Mouse (Mus musculus) limb, embryonic 14.5 days (tissue): Measurements from ENCODE around the gene Epha4. TPM values are rescaled to one million over a fixed set of nuclear protein-coding genes. Genes with fewer than 3 reads are reported as not detected.

Experiments used
- ATAC-seq: fragments of 200-750 bp; cut with Nextera tagmentation; 2 replicates; pipeline ENCODE4 v1.8.0; 2017; ENCODE audit warnings: low read depth, moderate number of reproducible peaks, moderate TSS enrichment; ENCODE audit not compliant: low FRiP score
- DNase-seq: peaks from one replicate; pipeline ENCODE4 v3.0.0-alpha.2; 2015; ENCODE audit warnings: low spot score
- H3K27ac ChIP-seq: fragments of 300-500 bp; sonication (generic); replicated peaks from 2 replicates; pipeline ENCODE4 v1.5.1; 2014; ENCODE audit warnings: low read depth, mild to moderate bottlenecking, low read length, moderate library complexity, mixed read lengths
- H3K27me3 ChIP-seq: fragments of 300-500 bp; sonication (generic); 2 replicates; pipeline ENCODE4 v1.6.1; 2014; ENCODE audit warnings: low read length, mixed read lengths; ENCODE audit not compliant: control insufficient read depth, insufficient read depth
- H3K36me3 ChIP-seq: fragments of 300-500 bp; sonication (generic); 2 replicates; pipeline ENCODE4 v1.6.1; 2014; ENCODE audit warnings: mild to moderate bottlenecking, low read length, moderate library complexity, mixed read lengths; ENCODE audit not compliant: control insufficient read depth, insufficient read depth
- H3K4me1 ChIP-seq: fragments of 300-500 bp; sonication (generic); 2 replicates; pipeline ENCODE4 v1.6.1; 2014; ENCODE audit warnings: antibody characterized with exemption, low read length, mixed read lengths; ENCODE audit not compliant: control insufficient read depth, insufficient read depth
- H3K4me2 ChIP-seq: fragments of 300-500 bp; sonication (generic); replicated peaks from 2 replicates; pipeline ENCODE4 v1.6.1; 2014; ENCODE audit warnings: low read depth, mild to moderate bottlenecking, low read length, moderate library complexity; ENCODE audit not compliant: severe bottlenecking
- H3K4me3 ChIP-seq: fragments of 300-500 bp; sonication (generic); replicated peaks from 2 replicates; pipeline ENCODE4 v1.5.1; 2014; ENCODE audit warnings: low read length
- H3K9ac ChIP-seq: fragments of 300-500 bp; sonication (generic); 2 replicates; pipeline ENCODE4 v1.6.1; 2014; ENCODE audit warnings: mild to moderate bottlenecking, low read depth, low read length, moderate library complexity; ENCODE audit not compliant: severe bottlenecking
- H3K9me3 ChIP-seq: fragments of 300-500 bp; sonication (generic); 2 replicates; pipeline ENCODE4 v1.6.1; 2016; ENCODE audit warnings: low read length; ENCODE audit not compliant: control insufficient read depth
- POLR2A ChIP-seq: fragments of 200-500 bp; IDR thresholded peaks from 2 replicates; pipeline ENCODE4 v1.8.0; 2012; ENCODE audit warnings: inconsistent platforms, mild to moderate bottlenecking, moderate library complexity, borderline replicate concordance; ENCODE audit not compliant: insufficient read depth, insufficient read length; ENCODE audit errors: extremely low read depth
- WGBS: fragments of 180-500 bp; shearing (Covaris S2); extraction: QIAGEN DNeasy Blood & Tissue Kit; methylation state at CpG from one replicate; pipeline ENCODE4 v1.1.7; 2014; 5-methylcytosine and 5-hydroxymethylcytosine counted together
- polyA plus RNA-seq, 2 experiments: library from polyadenylated mRNA; depleted of rRNA in 1 of 2; stranded (reverse) in 1 of 2; unstranded in 1 of 2; fragments of >200 nt; fragmentation: Nextera tagmentation in 1 of 2; extraction: Ambion mirVana in 1 of 2; gene quantifications; 2 replicates each; pipeline versions ENCODE4 v1.2.1 to v1.2.3; 2012 to 2014

Epha4 gene
- polyA plus RNA-seq, 2 experiments, result 34.5 to 53.5 TPM

GRCm38 (mm10) chr1:77489387-77489786 is 25.5 kb downstream of the Epha4 start:
- ATAC-seq (no peak), DNase-seq (no peak)
- no peaks in the 10 kb centered on the region for H3K9me3 ChIP-seq

GRCm38 (mm10) chr1:77487856-77488462 is 26.9 kb downstream of the Epha4 start:
- Histone ChIP-seq H3K4me2 (no peak overlapping the region), H3K27me3 (no peaks in the 10 kb centered on the region), H3K4me3 (no peak overlapping the region), H3K4me1 (no peaks in the 10 kb centered on the region), H3K9ac (no peak overlapping the region), H3K36me3 (peaks cover 10% of the 10 kb centered on the region; the same call in 1 of the 2 replicates), H3K27ac (no peak overlapping the region), H3K9me3 (no peaks in the 10 kb centered on the region)
- 80% methylated on average over 13 of the region's 13 CpGs for WGBS
- ATAC-seq, result no peak
- DNase-seq, result no peak
- no peak for TF ChIP-seq POLR2A

More at GRCm38 (mm10) chr1:77489387-77489786, 25.5 kb downstream of the Epha4 start:
- TF ChIP-seq POLR2A, result no peak
- H3K36me3 ChIP-seq, result peaks cover 10% of the 10 kb centered on the region; the same call in 1 of the 2 replicates
- no peak overlapping the region for H3K4me2 ChIP-seq
- whole genome bisulfite sequencing, result 76% methylated on average over 7 of the region's 7 CpGs
- H3K27ac ChIP-seq, result no peak overlapping the region
- H3K9ac ChIP-seq, result no peak overlapping the region
- no peak overlapping the region for H3K4me3 ChIP-seq
- H3K4me1 ChIP-seq, result no peaks in the 10 kb centered on the region
- H3K27me3 ChIP-seq, result no peaks in the 10 kb centered on the region

GRCm38 (mm10) chr1:77484766-77485596 is 29.9 kb downstream of the Epha4 start:
- ATAC-seq, result no peak
- H3K4me3 ChIP-seq, result no peak overlapping the region
- no peak for TF ChIP-seq POLR2A
- H3K27me3 ChIP-seq, result no peaks in the 10 kb centered on the region
- no peak for DNase-seq
- H3K9me3 ChIP-seq, result no peaks in the 10 kb centered on the region
- no peak overlapping the region for H3K9ac ChIP-seq
- no peak overlapping the region for H3K27ac ChIP-seq
- H3K4me1 ChIP-seq, result no peaks in the 10 kb centered on the region
- WGBS, result 82% methylated on average over 6 of the region's 6 CpGs
- peaks cover 10% of the 10 kb centered on the region; the same call in 1 of the 2 replicates for H3K36me3 ChIP-seq
- no peak overlapping the region for H3K4me2 ChIP-seq

GRCm38 (mm10) chr1:77475808-77476413 is 39.0 kb downstream of the Epha4 start:
- Histone ChIP-seq H3K27ac (no peak overlapping the region), H3K4me3 (no peak overlapping the region), H3K36me3 (no peaks in the 10 kb centered on the region), H3K9me3 (no peaks in the 10 kb centered on the region), H3K9ac (no peak overlapping the region), H3K27me3 (no peaks in the 10 kb centered on the region), H3K4me1 (0 out of 2 replicates have a peak, but pooled peaks cover 4% of the 10 kb centered on the region), H3K4me2 (no peak overlapping the region)
- DNase-seq (no peak), ATAC-seq (no peak)
- TF ChIP-seq POLR2A, result no peak
- 81% methylated on average over 3 of the region's 3 CpGs for WGBS

GRCm38 (mm10) chr1:77473446-77474376 is 41.2 kb downstream of the Epha4 start:
- 49% methylated on average over 12 of the region's 12 CpGs for WGBS
- no peak for TF ChIP-seq POLR2A
- H3K4me2 ChIP-seq, result no peak overlapping the region

More at GRCm38 (mm10) chr1:77473446-77474376, 41.2 kb downstream of the Epha4 start:
- no peaks in the 10 kb centered on the region for H3K36me3 ChIP-seq
- ATAC-seq (no peak), DNase-seq (no peak)
- H3K27me3 ChIP-seq, result no peaks in the 10 kb centered on the region
- 0 out of 2 replicates have a peak, but pooled peaks cover 4% of the 10 kb centered on the region for H3K4me1 ChIP-seq
- H3K27ac ChIP-seq, result no peak overlapping the region
- H3K9ac ChIP-seq, result no peak overlapping the region
- no peaks in the 10 kb centered on the region for H3K9me3 ChIP-seq
- H3K4me3 ChIP-seq, result no peak overlapping the region
